Mouse (Mus musculus) ES-E14 (cell line): ENCODE measurements around the gene Ap2m1. TPM values are rescaled to one million over a fixed set of nuclear protein-coding genes. Genes with fewer than 3 reads are reported as not detected.

ENCODE experiments used
- DNase-seq: peaks from one replicate; pipeline ENCODE4 v3.0.0-alpha.2; 2013; ENCODE audit warnings: low read depth, low spot score
- H3K27ac ChIP-seq: 2 replicates; pipeline ENCODE4 v1.5.1; 2012; ENCODE audit warnings: low read depth, mild to moderate bottlenecking, low read length, moderate library complexity, mixed read lengths; ENCODE audit not compliant: poor library complexity, insufficient read depth, severe bottlenecking
- H3K36me3 ChIP-seq: 2 replicates; pipeline ENCODE4 v1.6.1; 2012; ENCODE audit warnings: mild to moderate bottlenecking, low read length, moderate library complexity, mixed read lengths; ENCODE audit not compliant: control insufficient read depth, poor library complexity, insufficient read depth, severe bottlenecking
- H3K4me1 ChIP-seq, 2 experiments: fragments of 150-350 bp in 1 of 2; sonication (generic) in 1 of 2; 2 replicates each; pipeline ENCODE4 v1.6.1; 2012; ENCODE audit warnings: low read length in 2 of 2, mild to moderate bottlenecking in 1 of 2, mixed read lengths in 1 of 2; ENCODE audit not compliant: control insufficient read depth in 2 of 2, insufficient read depth in 2 of 2, poor library complexity in 1 of 2
- H3K4me3 ChIP-seq, 2 experiments: fragments of 150-350 bp in 1 of 2; sonication (generic) in 1 of 2; 2 replicates each; pipeline ENCODE4 v1.5.1; 2012; ENCODE audit warnings: low read length in 2 of 2, low read depth in 1 of 2, mild to moderate bottlenecking in 1 of 2, mixed read lengths in 1 of 2; ENCODE audit not compliant: insufficient read depth in 1 of 2, poor library complexity in 1 of 2, severe bottlenecking in 1 of 2
- H3K9ac ChIP-seq: 2 replicates; pipeline ENCODE4 v1.6.1; 2012; ENCODE audit warnings: low read depth, mild to moderate bottlenecking, low read length, mixed read lengths; ENCODE audit not compliant: poor library complexity, insufficient read depth, severe bottlenecking
- H3K9me3 ChIP-seq: fragments of 150-350 bp; sonication (generic); 2 replicates; pipeline ENCODE4 v1.6.1; 2012; ENCODE audit warnings: low read depth, mild to moderate bottlenecking, low read length; ENCODE audit not compliant: control insufficient read depth, insufficient read depth
- CHD2 ChIP-seq: IDR thresholded peaks from 2 replicates; pipeline ENCODE4 v1.6.1; 2014; ENCODE audit warnings: mild to moderate bottlenecking, low read depth, low read length, inconsistent platforms
- HCFC1 ChIP-seq: IDR thresholded peaks from 2 replicates; pipeline ENCODE4 v1.6.1; 2012; ENCODE audit warnings: low read length, inconsistent platforms, borderline replicate concordance; ENCODE audit not compliant: insufficient read depth
- MAFK ChIP-seq: IDR thresholded peaks from 2 replicates; pipeline ENCODE4 v1.6.1; 2014; ENCODE audit warnings: mild to moderate bottlenecking, low read depth, low read length, inconsistent platforms; ENCODE audit not compliant: insufficient read depth
- ZC3H11A ChIP-seq: IDR thresholded peaks from 2 replicates; pipeline ENCODE4 v1.6.1; 2012; ENCODE audit warnings: low read depth, mild to moderate bottlenecking, inconsistent platforms, low read length, borderline replicate concordance
- ZNF384 ChIP-seq: IDR thresholded peaks from 2 replicates; pipeline ENCODE4 v1.6.1; 2012; ENCODE audit warnings: low read depth, low read length, inconsistent platforms
- in situ Hi-C, 2 experiments: fragments of 600-800 bp; cut with MboI; formaldehyde crosslinking; loops; one replicate each; pipeline ENCODE4 v1.15.1; 2025; ENCODE audit warnings: low sequenced_read_pairs in 2 of 2, inconsistent platforms in 1 of 2; ENCODE audit not compliant: unreplicated experiment in 2 of 2
- total RNA-seq: library from RNA; depleted of rRNA; stranded (reverse); fragments of 300-350 nt; gene quantifications from 2 replicates; pipeline ENCODE4 v1.2.3, GENCODE M21; 2012; rRNA removed

The Ap2m1 gene
- total RNA-seq, 1 experiment, result 236 TPM

- H3K9me3 ChIP-seq, result no peaks in the 10 kb centered on the region
- DNase-seq, result no peak
- peaks cover 0 to 7% of the 10 kb centered on the region in 2 experiments; a peak in 1 of 4 replicates for H3K4me1 ChIP-seq
- H3K36me3 ChIP-seq, result no peaks in the 10 kb centered on the region
- H3K9ac ChIP-seq, result 0 out of 2 replicates have a peak within 1 kb of the TSS, but pooled peaks have one; percentile 27
- H3K4me3 ChIP-seq, result peak within 1 kb of the TSS; percentile 52
- no peak within 1 kb of the TSS for H3K27ac ChIP-seq
- TF ChIP-seq CHD2, result no peak
- no peak for TF ChIP-seq ZC3H11A
- no peak for TF ChIP-seq ZNF384
- no peak for TF ChIP-seq MAFK
- TF ChIP-seq HCFC1, result no peak
- in situ Hi-C loops, result no loop called here
These were observed 54.2 kb downstream of the Ap2m1 start, which contains the start of gene Vwa5b2 for GRCm38 (mm10) chr16:20589366-20589938. Gene Vwa5b2 (plus strand): TSS chr16:20589471.

GRCm38 (mm10) chr16:20589939-20590679 lies 54.8 kb downstream of the Ap2m1 start:
- TF ChIP-seq CHD2, result no peak
- TF ChIP-seq ZNF384, result no peak
- TF ChIP-seq HCFC1, result no peak
- TF ChIP-seq MAFK, result no peak
- no peak for TF ChIP-seq ZC3H11A
- peak overlapping the region; percentile 52 for H3K4me3 ChIP-seq
- no peak for DNase-seq
- H3K9me3 ChIP-seq, result no peaks in the 10 kb centered on the region
- no peaks in the 10 kb centered on the region for H3K36me3 ChIP-seq
- H3K27ac ChIP-seq, result no peak overlapping the region
- H3K4me1 ChIP-seq, result peaks cover 0 to 7% of the 10 kb centered on the region in 2 experiments; a peak in 1 of 4 replicates
- H3K9ac ChIP-seq, result 0 out of 2 replicates have a peak overlapping the region, but pooled peaks have one; percentile 27
- in situ Hi-C loops, result no loop called here

- H3K9ac ChIP-seq, result no peak overlapping the region
- TF ChIP-seq ZNF384, result no peak
- H3K4me1 ChIP-seq, result peaks cover 0 to 7% of the 10 kb centered on the region in 2 experiments; a peak in 1 of 4 replicates
- in situ Hi-C loops, result no loop called here
- H3K9me3 ChIP-seq, result no peaks in the 10 kb centered on the region
- H3K36me3 ChIP-seq, result no peaks in the 10 kb centered on the region
- DNase-seq, result no peak
- H3K27ac ChIP-seq, result no peak overlapping the region
- H3K4me3 ChIP-seq, result peak overlapping the region in 1 of 2 experiments; percentile 52; a peak in 1 of 4 replicates
These were observed 55.4 kb downstream of the Ap2m1 start for GRCm38 (mm10) chr16:20590680-20591038.

- no peaks in the 10 kb centered on the region for H3K36me3 ChIP-seq
- peak overlapping the region; percentile 6; the same call in 1 of the 2 replicates for H3K9ac ChIP-seq
- H3K4me3 ChIP-seq, result peak overlapping the region; percentile 48 to 55; a peak in 3 of 4 replicates
- in situ Hi-C loops, result no loop called here
- H3K4me1 ChIP-seq, result peaks cover 0 to 7% of the 10 kb centered on the region in 2 experiments; a peak in 1 of 4 replicates
- no peaks in the 10 kb centered on the region for H3K9me3 ChIP-seq
- no peak for TF ChIP-seq ZC3H11A
- no peak for TF ChIP-seq MAFK
- no peak for TF ChIP-seq HCFC1
- no peak for DNase-seq
- H3K27ac ChIP-seq, result no peak overlapping the region
These were observed 55.9 kb downstream of the Ap2m1 start for GRCm38 (mm10) chr16:20591076-20591705.

Other genes starting within 250 kb of the Ap2m1 start
- gene Parl, start 233.1 kb upstream of the Ap2m1 start, total RNA-seq, result 118 and 120 TPM in 2 replicates
- 0.36 and 0.79 TPM in 2 replicates for gene Cyp2ab1, start 210.1 kb upstream of the Ap2m1 start, total RNA-seq
- 159 and 168 TPM in 2 replicates for gene Abcc5, start 109.1 kb upstream of the Ap2m1 start, total RNA-seq
- 159 and 173 TPM in 2 replicates for gene Eif2b5, start 36.7 kb upstream of the Ap2m1 start, total RNA-seq
- 10.6 and 10.8 TPM in 2 replicates for gene Dvl3, start 18.5 kb upstream of the Ap2m1 start, total RNA-seq
- gene Abcf3, start 13.1 kb downstream of the Ap2m1 start, total RNA-seq, result 49.8 and 64.0 TPM in 2 replicates
- 0.69 and 1.2 TPM in 2 replicates for gene Vwa5b2, start 54.0 kb downstream of the Ap2m1 start, total RNA-seq
- gene Eef1akmt4, start 76.1 kb downstream of the Ap2m1 start, total RNA-seq, result 21.6 and 23.0 TPM in 2 replicates
- gene Gm49333, start 76.1 kb downstream of the Ap2m1 start, total RNA-seq, result not detected in 2 replicates
- 28.9 and 43.3 TPM in 2 replicates for gene Alg3, start 76.3 kb downstream of the Ap2m1 start, total RNA-seq
- gene Camk2n2, start 85.8 kb downstream of the Ap2m1 start, total RNA-seq, result 0.32 and 0.58 TPM in 2 replicates
- gene Ece2, start 94.3 kb downstream of the Ap2m1 start, total RNA-seq, result 6.7 and 11.3 TPM in 2 replicates
- 200 and 302 TPM in 2 replicates for gene Psmd2, start 116.2 kb downstream of the Ap2m1 start, total RNA-seq
- gene Eif4g1, start 132.8 kb downstream of the Ap2m1 start, total RNA-seq, result 460 and 546 TPM in 2 replicates
- 1.9 and 2.6 TPM in 2 replicates for gene Fam131a, start 157.8 kb downstream of the Ap2m1 start, total RNA-seq
- gene Polr2h, start 182.2 kb downstream of the Ap2m1 start, total RNA-seq, result 125 and 134 TPM in 2 replicates
- 38.2 and 104 TPM in 2 replicates for gene Clcn2, start 182.3 kb downstream of the Ap2m1 start, total RNA-seq
- 3.7 and 9.6 TPM in 2 replicates for gene Chrd, start 197.6 kb downstream of the Ap2m1 start, total RNA-seq
- 0.18 and 1.2 TPM in 2 replicates for gene Thpo, start 199.0 kb downstream of the Ap2m1 start, total RNA-seq